Mouse (Mus musculus) MEL (cell line): ENCODE results near the gene Nectin4. TPM values are rescaled to one million over a fixed set of nuclear protein-coding genes. Genes with fewer than 3 reads are reported as not detected.

Source experiments
- DNase-seq: peaks from one replicate; pipeline ENCODE4 v3.0.0; 2011; ENCODE audit warnings: low read depth, low spot score
- H3K27ac ChIP-seq: 2 replicates; pipeline ENCODE4 v1.5.1; 2012; ENCODE audit warnings: low read depth, mild to moderate bottlenecking, control low read depth, low read length, moderate library complexity; ENCODE audit not compliant: control insufficient read depth
- H3K27me3 ChIP-seq, 2 experiments: fragments of 150-350 bp in 1 of 2; sonication (generic) in 1 of 2; 2 replicates each; pipeline ENCODE4 v1.6.1; 2012; ENCODE audit warnings: low read length in 2 of 2, mild to moderate bottlenecking in 2 of 2, improper control_type of control experiment in 1 of 2, moderate library complexity in 1 of 2; ENCODE audit not compliant: insufficient read depth in 2 of 2, control insufficient read depth in 1 of 2
- H3K36me3 ChIP-seq, 2 experiments: 2 replicates each; pipeline ENCODE4 v1.6.1; 2012 to 2014; ENCODE audit warnings: low read length in 2 of 2, improper control_type of control experiment in 1 of 2, inconsistent platforms in 1 of 2, mild to moderate bottlenecking in 1 of 2; ENCODE audit not compliant: insufficient read depth in 2 of 2, control insufficient read depth in 1 of 2
- H3K4me1 ChIP-seq, 2 experiments: fragments of 150-350 bp in 1 of 2; sonication (generic) in 1 of 2; 2 replicates each; pipeline ENCODE4 v1.6.1; 2012; ENCODE audit warnings: low read length in 2 of 2, improper control_type of control experiment in 1 of 2, mild to moderate bottlenecking in 1 of 2; ENCODE audit not compliant: insufficient read depth in 2 of 2, control insufficient read depth in 1 of 2
- H3K4me3 ChIP-seq, 2 experiments: fragments of 150-350 bp in 1 of 2; sonication (generic) in 1 of 2; 2 replicates each; pipeline ENCODE4 v1.5.1; 2012; ENCODE audit warnings: low read depth in 2 of 2, low read length in 2 of 2, mild to moderate bottlenecking in 2 of 2, moderate library complexity in 2 of 2, control low read depth in 1 of 2, improper control_type of control experiment in 1 of 2; ENCODE audit not compliant: control insufficient read depth in 1 of 2, insufficient read depth in 1 of 2
- H3K79me2 ChIP-seq: 2 replicates; pipeline ENCODE4 v1.6.1; 2012; ENCODE audit warnings: mild to moderate bottlenecking, low read length, moderate library complexity; ENCODE audit not compliant: control insufficient read depth, poor library complexity, insufficient read depth
- H3K9ac ChIP-seq: 2 replicates; pipeline ENCODE4 v1.6.1; 2012; ENCODE audit warnings: low read depth, mild to moderate bottlenecking, control low read depth, low read length, moderate library complexity; ENCODE audit not compliant: control insufficient read depth, poor library complexity, severe bottlenecking
- H3K9me3 ChIP-seq: fragments of 150-350 bp; sonication (generic); replicated peaks from 2 replicates; pipeline ENCODE4 v1.6.1; 2012; ENCODE audit warnings: mild to moderate bottlenecking, low read length, improper control_type of control experiment, moderate library complexity; ENCODE audit not compliant: insufficient read depth
- BHLHE40 ChIP-seq: IDR thresholded peaks from 2 replicates; pipeline ENCODE4 v1.6.1; 2012; ENCODE audit warnings: low read depth, mild to moderate bottlenecking, inconsistent platforms, low read length, improper control_type of control experiment, borderline replicate concordance
- CTCF ChIP-seq, 3 experiments: IDR thresholded peaks in 2 of 3; conservative IDR thresholded peaks in 1 of 3; 2 replicates each; pipeline ENCODE4 v1.5.1; 2011 to 2012; ENCODE audit warnings: low read length in 3 of 3, low read depth in 2 of 3, mild to moderate bottlenecking in 2 of 3, improper control_type of control experiment in 1 of 3, inconsistent platforms in 1 of 3, mixed read lengths in 1 of 3, moderate library complexity in 1 of 3; ENCODE audit not compliant: control insufficient read depth in 1 of 3, insufficient read depth in 1 of 3, poor library complexity in 1 of 3, severe bottlenecking in 1 of 3
- ELF1 ChIP-seq: IDR thresholded peaks from 2 replicates; pipeline ENCODE4 v1.6.1; 2014; ENCODE audit warnings: low read depth, mild to moderate bottlenecking, inconsistent platforms, low read length, improper control_type of control experiment, moderate library complexity
- ETS1 ChIP-seq: IDR thresholded peaks from 2 replicates; pipeline ENCODE4 v1.6.1; 2012; ENCODE audit warnings: low read depth, mild to moderate bottlenecking, inconsistent platforms, low read length, improper control_type of control experiment, moderate library complexity
- GATA1 ChIP-seq: IDR thresholded peaks from 2 replicates; pipeline ENCODE4 v1.6.1; 2011; ENCODE audit warnings: low read depth, low read length, improper control_type of control experiment
- HCFC1 ChIP-seq: IDR thresholded peaks from 2 replicates; pipeline ENCODE4 v1.6.1; 2012; ENCODE audit warnings: low read depth, mild to moderate bottlenecking, inconsistent platforms, low read length, improper control_type of control experiment, moderate library complexity
- JUND ChIP-seq: IDR thresholded peaks from 2 replicates; pipeline ENCODE4 v1.6.1; 2011; ENCODE audit warnings: low read depth, mild to moderate bottlenecking, improper control_type of control experiment, low read length
- KAT2A ChIP-seq: conservative IDR thresholded peaks from 2 replicates; pipeline ENCODE4 v1.6.1; 2012; ENCODE audit warnings: low read depth, low read length, improper control_type of control experiment, inconsistent platforms
- MAFK ChIP-seq: IDR thresholded peaks from 2 replicates; pipeline ENCODE4 v1.6.1; 2011; ENCODE audit warnings: low read depth, mild to moderate bottlenecking, low read length, improper control_type of control experiment, borderline replicate concordance
- MAX ChIP-seq: IDR thresholded peaks from 2 replicates; pipeline ENCODE4 v1.6.1; 2011; ENCODE audit warnings: low read length, improper control_type of control experiment
- MXI1 ChIP-seq: IDR thresholded peaks from 2 replicates; pipeline ENCODE4 v1.6.1; 2011; ENCODE audit warnings: mild to moderate bottlenecking, low read depth, low read length, improper control_type of control experiment
- MYB ChIP-seq: IDR thresholded peaks from 2 replicates; pipeline ENCODE4 v1.6.1; 2011; ENCODE audit warnings: mild to moderate bottlenecking, low read depth, low read length, improper control_type of control experiment
- MYC ChIP-seq: IDR thresholded peaks from 2 replicates; pipeline ENCODE4 v1.6.1; 2011; ENCODE audit warnings: low read depth, mild to moderate bottlenecking, low read length, improper control_type of control experiment, moderate library complexity
- POLR2AphosphoS5 ChIP-seq: IDR thresholded peaks from 2 replicates; pipeline ENCODE4 v1.6.1; 2012; ENCODE audit warnings: low read depth, borderline replicate concordance, mild to moderate bottlenecking, inconsistent platforms, low read length, moderate library complexity, mixed read lengths
- RCOR1 ChIP-seq: IDR thresholded peaks from 2 replicates; pipeline ENCODE4 v1.6.1; 2012; ENCODE audit warnings: low read depth, mild to moderate bottlenecking, inconsistent platforms, low read length, improper control_type of control experiment
- SIN3A ChIP-seq: IDR thresholded peaks from 2 replicates; pipeline ENCODE4 v1.6.1; 2012; ENCODE audit warnings: low read length, improper control_type of control experiment, inconsistent platforms
- ZC3H11A ChIP-seq: IDR thresholded peaks from 2 replicates; pipeline ENCODE4 v1.6.1; 2012; ENCODE audit warnings: low read depth, mild to moderate bottlenecking, inconsistent platforms, low read length, improper control_type of control experiment
- ZKSCAN1 ChIP-seq: IDR thresholded peaks from 2 replicates; pipeline ENCODE4 v1.6.1; 2012; ENCODE audit warnings: low read depth, mild to moderate bottlenecking, inconsistent platforms, low read length, improper control_type of control experiment, moderate library complexity
- ZMIZ1 ChIP-seq: IDR thresholded peaks from 2 replicates; pipeline ENCODE4 v1.6.1; 2012; ENCODE audit warnings: low read depth, mild to moderate bottlenecking, inconsistent platforms, low read length, improper control_type of control experiment, moderate library complexity
- ZNF384 ChIP-seq: IDR thresholded peaks from 2 replicates; pipeline ENCODE4 v1.6.1; 2012; ENCODE audit warnings: low read depth, mild to moderate bottlenecking, inconsistent platforms, low read length, improper control_type of control experiment
- polyA plus RNA-seq, 2 experiments: library from polyadenylated mRNA; stranded (reverse) in 1 of 2; unstranded in 1 of 2; fragments of >175 nt in 1 of 2; fragments of >200 nt in 1 of 2; gene quantifications; 2 replicates each; pipeline versions ENCODE4 v1.2.1 to v1.2.4; 2012; ENCODE audit warnings: low replicate concordance in 2 of 2, low read depth in 1 of 2; ENCODE audit not compliant: insufficient read length in 2 of 2, insufficient read depth in 1 of 2, missing spikeins in 1 of 2
- total RNA-seq: library from RNA; depleted of rRNA; stranded (reverse); fragments of 300-350 nt; gene quantifications from 2 replicates; pipeline ENCODE4 v1.2.3, GENCODE M21; 2012

Nectin4 gene
- total and polyA plus RNA-seq, 3 experiments, result 0.04 to 0.15 TPM; not detected in 1

- peaks cover 0 to 12% of the 10 kb centered on the region in 2 experiments; a peak in 3 of 4 replicates for H3K36me3 ChIP-seq
- H3K4me3 ChIP-seq, result peak overlapping the region; percentile 66 to 95
- peak overlapping the region; percentile 72 for H3K27ac ChIP-seq
- H3K79me2 ChIP-seq, result peaks cover 30% of the 10 kb centered on the region
- peak; percentile 75 for DNase-seq
- no peaks in the 10 kb centered on the region for H3K9me3 ChIP-seq
- H3K4me1 ChIP-seq, result 0 out of 4 replicates have a peak, but pooled peaks cover 0 to 6% of the 10 kb centered on the region in 2 experiments
- peak; percentile 24; the same call in 1 of the 2 replicates for TF ChIP-seq SIN3A
- peak; percentile 52; the same call in 1 of the 2 replicates for TF ChIP-seq MAX
- peak; percentile 34; the same call in 1 of the 2 replicates for TF ChIP-seq HCFC1
- TF ChIP-seq GATA1, result no peak
- no peak for TF ChIP-seq RCOR1
- TF ChIP-seq ZMIZ1, result no peak
- TF ChIP-seq ZNF384, result no peak
- TF ChIP-seq ELF1, result 0 out of 2 replicates have a peak, but pooled peaks have one; percentile 21
- no peak for TF ChIP-seq ZKSCAN1
- peak; percentile 17; the same call in 1 of the 2 replicates for TF ChIP-seq BHLHE40
- no peak for TF ChIP-seq CTCF (IDR thresholded peaks at IDR 0.05 in 2 of 3, conservative IDR thresholded peaks at IDR 0.05 in 1 of 3; ENCODE audit: control insufficient read depth in 1 of 3, insufficient read depth in 1 of 3, low read depth in 2 of 3, low read length in 3 of 3, poor library complexity in 1 of 3, severe bottlenecking in 1 of 3)
- TF ChIP-seq KAT2A, result no peak
- peak; percentile 73 for TF ChIP-seq MXI1
- no peak for TF ChIP-seq POLR2AphosphoS5
- TF ChIP-seq MYC, result no peak
- TF ChIP-seq ETS1, result peak; percentile 8; the same call in 1 of the 2 replicates
- no peak for TF ChIP-seq MYB
- TF ChIP-seq MAFK, result no peak
- TF ChIP-seq ZC3H11A, result no peak
- TF ChIP-seq, all 39 proteins: peak for 7
- Histone ChIP-seq H3K9ac (peak overlapping the region; percentile 90), H3K27me3 (no peaks in the 10 kb centered on the region)
Observed at GRCm38 (mm10) chr1:171412001-171412441, 42.1 kb downstream of the Nectin4 start.

DNA sequence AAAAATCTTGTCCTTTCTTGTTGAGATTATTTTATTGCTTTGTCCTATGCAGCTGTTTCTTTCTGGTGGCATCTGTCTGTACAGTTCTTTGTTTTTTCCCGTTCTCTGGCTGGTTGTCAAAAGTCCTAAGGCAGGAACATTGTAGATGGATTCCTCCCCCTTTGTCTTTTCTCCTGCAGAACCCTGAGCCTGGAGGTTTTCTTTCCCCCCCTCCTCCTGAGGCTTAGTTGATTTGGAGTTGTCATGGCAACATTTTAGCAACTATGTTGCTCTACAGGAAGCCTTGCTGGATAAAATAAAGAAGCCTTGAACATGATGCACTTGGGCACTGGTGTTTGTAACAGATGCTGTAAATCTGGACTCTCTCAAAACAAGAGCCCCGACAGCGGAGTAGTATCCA is 42.5 kb downstream of the Nectin4 start:
- H3K9me3 ChIP-seq, result no peaks in the 10 kb centered on the region
- TF ChIP-seq JUND (no peak), ELF1 (0 out of 2 replicates have a peak, but pooled peaks have one; percentile 20), KAT2A (no peak)
- peaks cover 30% of the 10 kb centered on the region for H3K79me2 ChIP-seq
- H3K9ac ChIP-seq, result peak overlapping the region; percentile 90
- no peak overlapping the region for H3K27ac ChIP-seq
- peak overlapping the region; percentile 66 to 95 for H3K4me3 ChIP-seq
- 0 out of 4 replicates have a peak, but pooled peaks cover 0 to 6% of the 10 kb centered on the region in 2 experiments for H3K4me1 ChIP-seq
- H3K36me3 ChIP-seq, result peaks cover 0 to 12% of the 10 kb centered on the region in 2 experiments; a peak in 3 of 4 replicates
- DNase-seq, result peak; percentile 45
- no peaks in the 10 kb centered on the region for H3K27me3 ChIP-seq
